Mouse (Mus musculus) heart, embryonic 14.5 days (tissue): ENCODE measurements around the gene Vmn1r234. TPM values are rescaled to one million over a fixed set of nuclear protein-coding genes. Genes with fewer than 3 reads are reported as not detected.
"Not testable (repeated sequence)": the region's sequence is repeated elsewhere in the genome, so short reads cannot be mapped to it uniquely, and the experiment has no call there.

Experiments
- ATAC-seq: fragments of 200-750 bp; cut with Nextera tagmentation; 2 replicates; pipeline ENCODE4 v1.8.0; 2017; ENCODE audit warnings: low read depth, moderate TSS enrichment; ENCODE audit not compliant: insufficient number of reproducible peaks, insufficient read depth, low FRiP score
- H3K27ac ChIP-seq, 2 experiments: fragments of 200-500 bp in 1 of 2; fragments of 300-500 bp in 1 of 2; sonication (generic) in 1 of 2; replicated peaks in 1 of 2; 2 replicates each; pipeline ENCODE4 v1.5.1; 2012 to 2014; ENCODE audit warnings: low read depth in 2 of 2, low read length in 2 of 2, control low read depth in 1 of 2, mild to moderate bottlenecking in 1 of 2, mixed read lengths in 1 of 2; ENCODE audit not compliant: control insufficient read depth in 1 of 2, insufficient read depth in 1 of 2
- H3K27me3 ChIP-seq: fragments of 300-500 bp; sonication (generic); 2 replicates; pipeline ENCODE4 v1.6.1; 2014; ENCODE audit warnings: mild to moderate bottlenecking, low read length, control low read depth; ENCODE audit not compliant: control insufficient read depth, insufficient read depth
- H3K36me3 ChIP-seq: fragments of 300-500 bp; sonication (generic); 2 replicates; pipeline ENCODE4 v1.6.1; 2014; ENCODE audit warnings: mild to moderate bottlenecking, control low read depth, low read length, mixed read lengths; ENCODE audit not compliant: control insufficient read depth, insufficient read depth
- H3K4me1 ChIP-seq, 2 experiments: fragments of 200-500 bp in 1 of 2; fragments of 300-500 bp in 1 of 2; sonication (generic) in 1 of 2; 2 replicates each; pipeline ENCODE4 v1.6.1; 2012 to 2014; ENCODE audit warnings: low read length in 2 of 2, control low read depth in 1 of 2, mixed read lengths in 1 of 2; ENCODE audit not compliant: control insufficient read depth in 2 of 2, insufficient read depth in 2 of 2
- H3K4me2 ChIP-seq: fragments of 300-500 bp; sonication (generic); 2 replicates; pipeline ENCODE4 v1.6.1; 2014; ENCODE audit warnings: mild to moderate bottlenecking, low read length
- H3K4me3 ChIP-seq, 2 experiments: fragments of 200-500 bp in 1 of 2; fragments of 300-500 bp in 1 of 2; sonication (generic) in 1 of 2; 2 replicates each; pipeline ENCODE4 v1.5.1; 2012 to 2014; ENCODE audit warnings: low read length in 2 of 2, mild to moderate bottlenecking in 2 of 2, control low read depth in 1 of 2, low read depth in 1 of 2, moderate library complexity in 1 of 2; ENCODE audit not compliant: control insufficient read depth in 1 of 2, insufficient read depth in 1 of 2
- H3K9ac ChIP-seq: fragments of 300-500 bp; sonication (generic); 2 replicates; pipeline ENCODE4 v1.6.1; 2014; ENCODE audit warnings: mild to moderate bottlenecking, low read length
- H3K9me3 ChIP-seq: fragments of 300-500 bp; sonication (generic); 2 replicates; pipeline ENCODE4 v1.6.1; 2016; ENCODE audit warnings: low read length, control low read depth; ENCODE audit not compliant: control insufficient read depth
- WGBS: fragments of 180-500 bp; shearing (Covaris S2); extraction: QIAGEN DNeasy Blood & Tissue Kit; methylation state at CpG from one replicate; pipeline ENCODE4 v1.1.7; 2014; 5-methylcytosine and 5-hydroxymethylcytosine counted together
- polyA plus RNA-seq: library from polyadenylated mRNA; unstranded; fragments of >200 nt; fragmentation: Nextera tagmentation; extraction: Ambion mirVana; gene quantifications from 2 replicates; pipeline ENCODE4 v1.2.1, GENCODE M21; 2014

Gene Vmn1r234
- polyA plus RNA-seq: not detected in 2 replicates

GRCm38 (mm10) chr17:21225787-21226186 lies at the start of gene Vmn1r234:
Gene Vmn1r234, plus strand, starts transcription at chr17:21226087.
- no peak within 1 kb of the TSS for H3K4me3 ChIP-seq
- ATAC-seq: no peak
- no peak within 1 kb of the TSS for H3K9ac ChIP-seq
- no peak within 1 kb of the TSS for H3K27ac ChIP-seq
- H3K36me3 ChIP-seq: no peaks in the 10 kb centered on the region
- no peaks in the 10 kb centered on the region for H3K27me3 ChIP-seq
- no peak within 1 kb of the TSS for H3K4me2 ChIP-seq
- H3K9me3 ChIP-seq: no peaks in the 10 kb centered on the region
- 56% methylated on average over 1 of the region's 1 CpGs for WGBS
- no peaks in the 10 kb centered on the region for H3K4me1 ChIP-seq

- not testable (repeated sequence) for H3K27me3 ChIP-seq, H3K4me3 ChIP-seq, H3K9ac ChIP-seq, H3K4me1 ChIP-seq, H3K27ac ChIP-seq, H3K9me3 ChIP-seq, ATAC-seq, H3K4me2 ChIP-seq, H3K36me3 ChIP-seq
- WGBS: 50% methylated on average over 1 of the region's 1 CpGs
These were observed 14.8 kb upstream of the Vmn1r234 start for GRCm38 (mm10) chr17:21211081-21211480.

- no peaks in the 10 kb centered on the region for H3K36me3 ChIP-seq
- 33% methylated on average over 9 of the region's 9 CpGs for WGBS
- no peaks in the 10 kb centered on the region for H3K27me3 ChIP-seq
- no peaks in the 10 kb centered on the region for H3K9me3 ChIP-seq
- no peak for ATAC-seq
- no peak overlapping the region for H3K4me2 ChIP-seq
- H3K27ac ChIP-seq: no peak overlapping the region
- H3K4me1 ChIP-seq: no peaks in the 10 kb centered on the region
- H3K4me3 ChIP-seq: no peak overlapping the region
- no peak overlapping the region for H3K9ac ChIP-seq
These were observed 5.8 kb downstream of the Vmn1r234 start for GRCm38 (mm10) chr17:21231654-21232053.

GRCm38 (mm10) chr17:21256111-21256510 lies 30.2 kb downstream of the Vmn1r234 start, which contains the start of gene Vmn1r235:
Gene Vmn1r235, plus strand, starts transcription at chr17:21256411.
- ATAC-seq: no peak
- no peaks in the 10 kb centered on the region for H3K9me3 ChIP-seq
- H3K4me3 ChIP-seq: no peak within 1 kb of the TSS
- no peak within 1 kb of the TSS for H3K27ac ChIP-seq
- no peaks in the 10 kb centered on the region for H3K36me3 ChIP-seq
- no peaks in the 10 kb centered on the region for H3K27me3 ChIP-seq
- H3K4me1 ChIP-seq: no peaks in the 10 kb centered on the region
- H3K9ac ChIP-seq: no peak within 1 kb of the TSS
- H3K4me2 ChIP-seq: no peak within 1 kb of the TSS

GRCm38 (mm10) chr17:21272103-21272502 lies 46.2 kb downstream of the Vmn1r234 start:
- Histone ChIP-seq H3K4me2 (no peak overlapping the region), H3K27ac (no peak overlapping the region), H3K4me1 (no peaks in the 10 kb centered on the region), H3K9me3 (no peaks in the 10 kb centered on the region), H3K9ac (no peak overlapping the region), H3K36me3 (no peaks in the 10 kb centered on the region), H3K27me3 (no peaks in the 10 kb centered on the region), H3K4me3 (no peak overlapping the region)
- ATAC-seq: no peak
- 6% methylated on average over 4 of the region's 4 CpGs for WGBS

GRCm38 (mm10) chr17:21282642-21283041 lies 56.8 kb downstream of the Vmn1r234 start, which contains the start of gene Vmn1r236:
Gene Vmn1r236, plus strand, starts transcription at chr17:21282942.
- no peaks in the 10 kb centered on the region for H3K36me3 ChIP-seq

GRCm38 (mm10) chr17:21284395-21284794 lies 58.5 kb downstream of the Vmn1r234 start:
- Histone ChIP-seq H3K4me1 (no peaks in the 10 kb centered on the region), H3K27me3 (no peaks in the 10 kb centered on the region), H3K9me3 (no peaks in the 10 kb centered on the region), H3K4me2 (no peak overlapping the region), H3K27ac (no peak overlapping the region), H3K36me3 (no peaks in the 10 kb centered on the region), H3K9ac (no peak overlapping the region), H3K4me3 (no peak overlapping the region)
- no peak for ATAC-seq

More at GRCm38 (mm10) chr17:21282642-21283041, 56.8 kb downstream of the Vmn1r234 start, which contains the start of gene Vmn1r236:
- Histone ChIP-seq H3K4me3 (no peak within 1 kb of the TSS), H3K4me2 (no peak within 1 kb of the TSS), H3K27me3 (no peaks in the 10 kb centered on the region), H3K9ac (no peak within 1 kb of the TSS), H3K4me1 (no peaks in the 10 kb centered on the region), H3K27ac (no peak within 1 kb of the TSS), H3K9me3 (no peaks in the 10 kb centered on the region)
- 67% methylated on average over 3 of the region's 3 CpGs for WGBS
- ATAC-seq: no peak
